Mouse (Mus musculus) lung, postnatal 0 days (tissue): ENCODE results near the gene Marveld1. TPM values are rescaled to one million over a fixed set of nuclear protein-coding genes. Genes with fewer than 3 reads are reported as not detected.

Experiments
- ATAC-seq: fragments of 200-750 bp; cut with Nextera tagmentation; 2 replicates; pipeline ENCODE4 v1.8.0; 2017; ENCODE audit warnings: moderate library complexity
- DNase-seq: peaks from one replicate; pipeline ENCODE4 v3.0.0-alpha.2; 2016; ENCODE audit warnings: low spot score
- H3K27ac ChIP-seq: fragments of 300-500 bp; sonication (generic); 2 replicates; pipeline ENCODE4 v1.5.1; 2014; ENCODE audit warnings: antibody characterized with exemption, mild to moderate bottlenecking, low read length, mixed read lengths
- H3K27me3 ChIP-seq: fragments of 300-500 bp; sonication (generic); replicated peaks from 2 replicates; pipeline ENCODE4 v1.6.1; 2014; ENCODE audit warnings: low read length, mixed read lengths; ENCODE audit not compliant: insufficient read depth
- H3K36me3 ChIP-seq: fragments of 300-500 bp; sonication (generic); 2 replicates; pipeline ENCODE4 v1.6.1; 2014; ENCODE audit warnings: low read length, mixed read lengths; ENCODE audit not compliant: insufficient read depth
- H3K4me1 ChIP-seq: fragments of 300-500 bp; sonication (generic); 2 replicates; pipeline ENCODE4 v1.6.1; 2014; ENCODE audit warnings: antibody characterized with exemption, low read depth, low read length, mixed read lengths; ENCODE audit not compliant: insufficient read depth
- H3K4me2 ChIP-seq: fragments of 300-500 bp; sonication (generic); replicated peaks from 2 replicates; pipeline ENCODE4 v1.6.1; 2014; ENCODE audit warnings: low read depth, mild to moderate bottlenecking, low read length, moderate library complexity, mixed read lengths
- H3K4me3 ChIP-seq: fragments of 300-500 bp; sonication (generic); 2 replicates; pipeline ENCODE4 v1.5.1; 2014; ENCODE audit warnings: low read depth, low read length
- H3K9ac ChIP-seq: fragments of 300-500 bp; sonication (generic); replicated peaks from 2 replicates; pipeline ENCODE4 v1.6.1; 2014; ENCODE audit warnings: low read depth, mild to moderate bottlenecking
- H3K9me3 ChIP-seq: fragments of 300-500 bp; sonication (generic); 2 replicates; pipeline ENCODE4 v1.6.1; 2016; ENCODE audit warnings: low read length, mixed read lengths
- CTCF ChIP-seq: IDR thresholded peaks from 2 replicates; pipeline ENCODE4 v1.5.1; 2016; ENCODE audit warnings: antibody characterized with exemption, mild to moderate bottlenecking
- EP300 ChIP-seq: IDR thresholded peaks from 2 replicates; pipeline ENCODE4 v1.6.1; 2016; ENCODE audit warnings: antibody characterized with exemption, mild to moderate bottlenecking, control low read depth
- WGBS: fragments of 180-500 bp; shearing (Covaris S2); extraction: QIAGEN DNeasy Blood & Tissue Kit; methylation state at CpG from one replicate; pipeline ENCODE4 v1.1.7; 2014; 5-methylcytosine and 5-hydroxymethylcytosine counted together
- polyA plus RNA-seq: library from polyadenylated mRNA; unstranded; fragments of >200 nt; fragmentation: Nextera tagmentation; extraction: Ambion mirVana; gene quantifications from 2 replicates; pipeline ENCODE4 v1.2.1, GENCODE M21; 2015

Marveld1 gene
- polyA plus RNA-seq, 1 experiment from 2014 or later, result 23.1 TPM

- ATAC-seq (peak; percentile 96), DNase-seq (peak; percentile 100)
- Histone ChIP-seq H3K9ac (peak within 1 kb of the TSS; percentile 89), H3K4me1 (peaks cover 10% of the 10 kb centered on the region; the same call in 1 of the 2 replicates), H3K27me3 (no peaks in the 10 kb centered on the region), H3K36me3 (no peaks in the 10 kb centered on the region), H3K4me3 (peak within 1 kb of the TSS; percentile 58), H3K4me2 (peak within 1 kb of the TSS; percentile 87), H3K27ac (peak within 1 kb of the TSS; percentile 95), H3K9me3 (no peaks in the 10 kb centered on the region)
- under 1% methylated on average over 46 of the region's 54 CpGs for WGBS
- no peak for TF ChIP-seq CTCF
- peak; percentile 95 for TF ChIP-seq EP300
Observed at GRCm38 (mm10) chr19:42128787-42129508, 18.3 kb upstream of the Marveld1 start, which contains the start of gene Avpi1. Gene Avpi1, minus strand, starts transcription at chr19:42129059.

- H3K4me3 ChIP-seq, result peak overlapping the region; percentile 58; the same call in 1 of the 2 replicates
- H3K4me1 ChIP-seq, result peaks cover 10% of the 10 kb centered on the region; the same call in 1 of the 2 replicates
- H3K4me2 ChIP-seq, result peak overlapping the region; percentile 87
- H3K9me3 ChIP-seq, result no peaks in the 10 kb centered on the region
- peak; percentile 6 for ATAC-seq
- WGBS, result 35% methylated on average over 14 of the region's 14 CpGs
- DNase-seq, result no peak
- TF ChIP-seq EP300 (no peak; the same call in 1 of the 2 replicates), CTCF (no peak)
- H3K27ac ChIP-seq, result peak overlapping the region; percentile 90
- H3K27me3 ChIP-seq, result no peaks in the 10 kb centered on the region
- H3K36me3 ChIP-seq, result no peaks in the 10 kb centered on the region
- H3K9ac ChIP-seq, result no peak overlapping the region
Observed at GRCm38 (mm10) chr19:42129509-42130293, 17.5 kb upstream of the Marveld1 start.

GRCm38 (mm10) chr19:42130294-42130606 is 16.9 kb upstream of the Marveld1 start:
- Histone ChIP-seq H3K27ac (peak overlapping the region; percentile 90), H3K4me1 (peaks cover 10% of the 10 kb centered on the region; the same call in 1 of the 2 replicates), H3K36me3 (no peaks in the 10 kb centered on the region), H3K27me3 (no peaks in the 10 kb centered on the region), H3K9ac (no peak overlapping the region), H3K4me3 (no peak overlapping the region), H3K9me3 (no peaks in the 10 kb centered on the region), H3K4me2 (no peak overlapping the region)
- 42% methylated on average over 3 of the region's 3 CpGs for WGBS
- no peak for TF ChIP-seq EP300
- no peak for TF ChIP-seq CTCF
- ATAC-seq (no peak), DNase-seq (no peak)

GRCm38 (mm10) chr19:42131101-42131500 is 16.1 kb upstream of the Marveld1 start:
- peak; percentile 62 for DNase-seq
- H3K4me2 ChIP-seq, result no peak overlapping the region
- H3K27ac ChIP-seq, result peak overlapping the region; percentile 90
- 38% methylated on average over 5 of the region's 5 CpGs for WGBS
- peaks cover 10% of the 10 kb centered on the region; the same call in 1 of the 2 replicates for H3K4me1 ChIP-seq
- no peak overlapping the region for H3K4me3 ChIP-seq
- H3K9ac ChIP-seq, result no peak overlapping the region
- no peak for ATAC-seq
- no peaks in the 10 kb centered on the region for H3K9me3 ChIP-seq
- peak; percentile 31; the same call in 1 of the 2 replicates for TF ChIP-seq EP300
- peak; percentile 12; the same call in 1 of the 2 replicates for TF ChIP-seq CTCF
- no peaks in the 10 kb centered on the region for H3K27me3 ChIP-seq
- no peaks in the 10 kb centered on the region for H3K36me3 ChIP-seq

GRCm38 (mm10) chr19:42135070-42135469 is 12.1 kb upstream of the Marveld1 start:
- H3K27ac ChIP-seq, result no peak overlapping the region
- H3K9me3 ChIP-seq, result no peaks in the 10 kb centered on the region
- no peak overlapping the region for H3K9ac ChIP-seq
- ATAC-seq (no peak), DNase-seq (no peak)
- no peaks in the 10 kb centered on the region for H3K27me3 ChIP-seq
- no peaks in the 10 kb centered on the region for H3K36me3 ChIP-seq
- 0 out of 2 replicates have a peak, but pooled peaks cover 5% of the 10 kb centered on the region for H3K4me1 ChIP-seq
- no peak overlapping the region for H3K4me3 ChIP-seq
- no peak overlapping the region for H3K4me2 ChIP-seq
- no peak for TF ChIP-seq CTCF

- Histone ChIP-seq H3K27ac (no peak overlapping the region), H3K9me3 (no peaks in the 10 kb centered on the region), H3K4me3 (no peak overlapping the region), H3K27me3 (no peaks in the 10 kb centered on the region), H3K4me2 (no peak overlapping the region), H3K36me3 (no peaks in the 10 kb centered on the region), H3K9ac (no peak overlapping the region), H3K4me1 (0 out of 2 replicates have a peak, but pooled peaks cover 2% of the 10 kb centered on the region)
- WGBS, result 41% methylated on average over 5 of the region's 5 CpGs
- DNase-seq (no peak), ATAC-seq (no peak)
- TF ChIP-seq EP300, result no peak
- TF ChIP-seq CTCF, result no peak
Observed at GRCm38 (mm10) chr19:42136126-42136525, 11.1 kb upstream of the Marveld1 start.
